Mouse (Mus musculus): ENCODE data around the gene Ctnnb1. TPM values are rescaled to one million over a fixed set of nuclear protein-coding genes. Genes with fewer than 3 reads are reported as not detected.

The Ctnnb1 gene
- polyA plus RNA-seq, 1 experiment from 2014 or later, result 317 TPM

DNA sequence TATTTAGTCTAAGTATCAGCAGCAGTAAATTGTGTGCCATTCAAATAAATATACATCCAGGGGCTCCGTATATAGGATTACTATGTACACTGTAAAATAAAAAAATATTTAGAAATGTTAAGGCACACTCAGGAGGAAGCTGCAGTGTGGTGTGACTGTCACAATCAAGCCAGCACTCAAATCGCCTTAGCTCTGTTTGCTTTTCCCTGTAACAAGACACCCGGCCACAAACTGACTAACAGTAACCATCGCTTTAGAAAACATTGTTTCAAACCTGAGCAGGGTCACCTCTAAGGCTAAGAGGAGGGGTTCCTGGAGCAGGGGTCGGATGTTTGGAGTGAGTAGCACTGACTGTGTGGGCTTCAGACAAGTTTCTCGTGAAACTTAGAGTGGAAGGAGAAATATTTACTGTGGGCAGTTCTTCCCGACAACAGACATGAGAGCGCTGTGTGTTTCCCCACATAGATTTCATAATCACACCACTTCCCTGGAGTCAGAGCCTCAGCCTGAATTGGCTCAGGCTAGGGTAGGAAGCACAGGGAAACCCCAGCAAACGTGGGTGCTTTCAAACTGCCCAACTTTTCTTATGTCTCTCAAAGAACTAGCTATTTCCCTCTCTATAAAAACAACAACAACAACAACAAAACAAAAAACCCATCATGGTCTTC lies 1.9 kb upstream of the Ctnnb1 start:
- H3K36me3 ChIP-seq, result no peaks in the 10 kb centered on the region
- H3K9ac ChIP-seq, result no peak overlapping the region
- ATAC-seq (ENCODE audit: extremely low read depth, insufficient number of reproducible peaks, low FRiP score, low TSS enrichment), result no peak
- no peak overlapping the region for H3K4me3 ChIP-seq
- no peak overlapping the region for H3K27ac ChIP-seq (replicated peaks)
- H3K9me3 ChIP-seq, result no peaks in the 10 kb centered on the region
- WGBS, result 24% methylated on average over 9 of the region's 9 CpGs
- no peaks in the 10 kb centered on the region for H3K27me3 ChIP-seq (replicated peaks)
- H3K4me1 ChIP-seq, result peaks cover 7% of the 10 kb centered on the region; the same call in 1 of the 2 replicates
- H3K4me2 ChIP-seq, result no peak overlapping the region

DNA sequence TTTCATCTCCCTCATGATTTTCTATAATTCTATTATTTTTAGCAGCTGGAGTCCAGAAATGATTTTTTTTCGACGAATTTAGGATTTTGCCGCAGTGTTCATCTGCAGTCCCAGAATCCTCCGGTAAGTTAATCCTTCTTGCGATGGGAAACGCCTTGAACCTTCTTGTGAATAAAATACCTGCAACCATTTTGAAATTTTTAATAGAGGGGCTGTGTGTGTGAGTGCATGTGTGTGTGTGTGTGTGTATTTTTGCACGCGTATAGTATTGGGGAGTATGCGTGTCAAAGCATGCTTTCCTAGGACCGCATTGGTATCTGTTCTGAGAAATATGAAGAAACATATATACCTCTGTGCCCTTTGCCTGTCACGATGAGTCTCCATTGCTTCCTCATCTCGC lies 1.0 kb downstream of the Ctnnb1 start:
- no peaks in the 10 kb centered on the region for H3K27me3 ChIP-seq (replicated peaks)
- H3K4me1 ChIP-seq, result peaks cover 13% of the 10 kb centered on the region
- H3K9me3 ChIP-seq, result no peaks in the 10 kb centered on the region
- ATAC-seq (ENCODE audit: extremely low read depth, insufficient number of reproducible peaks, low FRiP score, low TSS enrichment), result no peak
- no peak overlapping the region for H3K9ac ChIP-seq
- no peak overlapping the region for H3K4me2 ChIP-seq
- no peaks in the 10 kb centered on the region for H3K36me3 ChIP-seq
- no peak overlapping the region for H3K27ac ChIP-seq (replicated peaks)
- H3K4me3 ChIP-seq, result no peak overlapping the region
- WGBS, result 92% methylated on average over 12 of the region's 12 CpGs

DNA sequence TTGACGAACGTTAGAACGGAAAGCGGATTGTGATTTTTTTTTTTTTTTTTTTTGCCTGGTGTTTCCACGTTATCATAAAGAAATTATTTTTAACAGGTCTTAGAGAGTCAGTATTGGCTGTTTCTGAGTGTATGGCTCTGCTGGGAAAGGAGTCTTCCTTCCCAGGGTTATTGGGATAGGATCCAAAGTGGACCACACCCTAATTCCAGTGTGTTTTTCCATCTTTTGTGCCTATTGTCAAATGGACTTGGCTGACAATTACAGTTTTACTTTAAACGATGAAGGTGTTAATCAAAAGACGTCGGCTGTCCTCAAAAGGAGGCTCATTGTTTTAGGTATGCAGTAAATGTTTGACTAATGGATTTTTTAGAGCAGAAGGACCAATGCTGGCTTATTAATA lies 1.8 kb downstream of the Ctnnb1 start:
- no peak overlapping the region for H3K9ac ChIP-seq
- 54% methylated on average over 8 of the region's 8 CpGs for WGBS
- no peak overlapping the region for H3K4me2 ChIP-seq
- H3K9me3 ChIP-seq, result no peaks in the 10 kb centered on the region
- no peak overlapping the region for H3K27ac ChIP-seq (replicated peaks)
- no peak overlapping the region for H3K4me3 ChIP-seq
- no peaks in the 10 kb centered on the region for H3K36me3 ChIP-seq
- no peak for ATAC-seq (ENCODE audit: extremely low read depth, insufficient number of reproducible peaks, low FRiP score, low TSS enrichment)
- H3K4me1 ChIP-seq, result peaks cover 21% of the 10 kb centered on the region
- H3K27me3 ChIP-seq (replicated peaks), result no peaks in the 10 kb centered on the region

DNA sequence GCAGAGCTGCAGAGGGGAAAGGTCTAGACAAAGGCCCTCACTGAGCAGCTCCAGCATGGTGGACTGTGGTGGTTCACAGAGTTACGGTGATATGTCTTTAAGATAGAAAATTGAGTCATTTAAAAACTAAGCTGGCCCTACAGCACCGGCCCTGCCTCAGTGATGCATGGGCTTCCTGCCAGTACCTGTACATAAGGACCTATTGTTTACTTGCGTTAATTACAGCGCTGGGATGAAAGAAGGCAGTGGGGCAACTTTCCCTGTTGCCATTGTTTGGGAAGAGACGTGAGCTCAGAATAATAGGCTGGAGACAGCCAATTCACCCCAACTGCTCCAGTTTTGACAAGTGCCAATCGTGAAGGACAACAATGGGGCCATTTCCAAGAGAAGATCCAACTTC lies 3.4 kb downstream of the Ctnnb1 start:
- no peak overlapping the region for H3K4me2 ChIP-seq
- 71% methylated on average over 6 of the region's 6 CpGs for WGBS
- peaks cover 33% of the 10 kb centered on the region for H3K4me1 ChIP-seq
- H3K9ac ChIP-seq, result no peak overlapping the region
- H3K9me3 ChIP-seq, result no peaks in the 10 kb centered on the region
- 0 out of 2 replicates have a peak, but pooled peaks cover under 1% of the 10 kb centered on the region for H3K36me3 ChIP-seq
- peak overlapping the region; percentile 53 for H3K27ac ChIP-seq (replicated peaks)
- no peaks in the 10 kb centered on the region for H3K27me3 ChIP-seq (replicated peaks)
- H3K4me3 ChIP-seq, result no peak overlapping the region
- no peak for ATAC-seq (ENCODE audit: extremely low read depth, insufficient number of reproducible peaks, low FRiP score, low TSS enrichment)

DNA sequence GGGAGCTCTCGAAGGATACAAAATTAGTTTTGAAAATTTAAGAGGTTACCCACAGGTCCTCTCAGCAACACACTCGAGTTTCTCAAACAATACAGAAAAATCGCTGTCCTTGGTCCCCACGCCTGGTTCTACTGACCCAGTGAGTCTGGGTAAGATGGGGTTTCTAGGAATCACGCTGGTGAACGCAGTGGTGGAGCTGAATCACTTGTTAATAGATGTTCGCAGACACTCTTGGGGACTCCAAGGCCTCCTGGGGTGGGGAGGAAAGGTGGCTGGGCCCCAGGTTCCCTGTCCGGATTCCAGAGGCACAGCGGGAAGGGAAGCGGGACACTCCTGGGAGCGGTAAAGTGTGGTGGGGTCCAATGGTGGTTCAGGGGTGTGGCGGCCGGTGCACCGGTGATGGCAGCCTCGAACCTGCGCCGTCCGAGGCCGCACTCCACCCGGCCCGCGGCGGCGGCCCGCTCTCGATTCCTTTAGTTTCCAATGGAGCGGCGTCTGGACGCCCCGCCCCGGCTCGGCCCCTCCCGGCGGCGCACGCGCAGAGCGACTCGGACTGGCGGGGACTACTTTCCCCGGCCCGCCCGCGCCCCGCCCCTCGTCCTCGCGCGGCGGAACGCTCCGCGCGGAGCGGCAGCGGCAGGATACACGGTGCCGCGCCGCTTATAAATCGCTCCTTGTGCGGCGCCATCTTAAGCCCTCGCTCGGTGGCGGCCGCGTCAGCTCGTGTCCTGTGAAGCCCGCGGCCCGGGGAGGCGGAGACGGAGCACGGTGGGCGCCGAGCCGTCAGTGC lies 4.0 kb downstream of the Ctnnb1 start:
- H3K4me2 ChIP-seq, result peak overlapping the region; percentile 98
- WGBS, result 5% methylated on average over 78 of the region's 78 CpGs
- H3K4me3 ChIP-seq, result peak overlapping the region; percentile 98
- H3K9ac ChIP-seq, result peak overlapping the region; percentile 99
- no peaks in the 10 kb centered on the region for H3K27me3 ChIP-seq (replicated peaks)
- H3K4me1 ChIP-seq, result peaks cover 39% of the 10 kb centered on the region
- peak; percentile 81 for ATAC-seq (ENCODE audit: extremely low read depth, insufficient number of reproducible peaks, low FRiP score, low TSS enrichment)
- no peaks in the 10 kb centered on the region for H3K9me3 ChIP-seq
- H3K27ac ChIP-seq (replicated peaks), result peak overlapping the region; percentile 95
- peaks cover 5% of the 10 kb centered on the region for H3K36me3 ChIP-seq

DNA sequence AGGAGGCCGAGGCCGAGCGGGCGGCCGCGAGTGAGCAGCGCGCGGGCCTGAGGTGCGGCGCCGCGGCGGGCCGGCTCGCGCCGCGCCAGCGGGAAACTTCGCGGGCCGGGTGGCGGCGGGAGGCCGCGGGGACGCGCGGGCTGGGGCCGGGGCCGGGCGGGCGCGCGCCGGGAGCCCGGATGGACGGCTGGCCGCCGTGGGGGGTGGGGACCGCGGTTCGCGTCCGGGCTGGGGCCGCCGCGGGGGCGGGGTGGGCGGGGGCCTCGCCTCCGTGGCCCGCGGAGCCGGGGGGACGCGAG lies 4.5 kb downstream of the Ctnnb1 start:
- 2% methylated on average over 10 of the region's 58 CpGs for WGBS
- no peaks in the 10 kb centered on the region for H3K27me3 ChIP-seq (replicated peaks)
- peaks cover 10% of the 10 kb centered on the region for H3K36me3 ChIP-seq
- peak overlapping the region; percentile 99 for H3K9ac ChIP-seq
- H3K27ac ChIP-seq (replicated peaks), result peak overlapping the region; percentile 95
- H3K4me1 ChIP-seq, result peaks cover 44% of the 10 kb centered on the region
- H3K4me3 ChIP-seq, result peak overlapping the region; percentile 98
- H3K4me2 ChIP-seq, result peak overlapping the region; percentile 98
- ATAC-seq (ENCODE audit: extremely low read depth, insufficient number of reproducible peaks, low FRiP score, low TSS enrichment), result peak; percentile 55
- H3K9me3 ChIP-seq, result no peaks in the 10 kb centered on the region

DNA sequence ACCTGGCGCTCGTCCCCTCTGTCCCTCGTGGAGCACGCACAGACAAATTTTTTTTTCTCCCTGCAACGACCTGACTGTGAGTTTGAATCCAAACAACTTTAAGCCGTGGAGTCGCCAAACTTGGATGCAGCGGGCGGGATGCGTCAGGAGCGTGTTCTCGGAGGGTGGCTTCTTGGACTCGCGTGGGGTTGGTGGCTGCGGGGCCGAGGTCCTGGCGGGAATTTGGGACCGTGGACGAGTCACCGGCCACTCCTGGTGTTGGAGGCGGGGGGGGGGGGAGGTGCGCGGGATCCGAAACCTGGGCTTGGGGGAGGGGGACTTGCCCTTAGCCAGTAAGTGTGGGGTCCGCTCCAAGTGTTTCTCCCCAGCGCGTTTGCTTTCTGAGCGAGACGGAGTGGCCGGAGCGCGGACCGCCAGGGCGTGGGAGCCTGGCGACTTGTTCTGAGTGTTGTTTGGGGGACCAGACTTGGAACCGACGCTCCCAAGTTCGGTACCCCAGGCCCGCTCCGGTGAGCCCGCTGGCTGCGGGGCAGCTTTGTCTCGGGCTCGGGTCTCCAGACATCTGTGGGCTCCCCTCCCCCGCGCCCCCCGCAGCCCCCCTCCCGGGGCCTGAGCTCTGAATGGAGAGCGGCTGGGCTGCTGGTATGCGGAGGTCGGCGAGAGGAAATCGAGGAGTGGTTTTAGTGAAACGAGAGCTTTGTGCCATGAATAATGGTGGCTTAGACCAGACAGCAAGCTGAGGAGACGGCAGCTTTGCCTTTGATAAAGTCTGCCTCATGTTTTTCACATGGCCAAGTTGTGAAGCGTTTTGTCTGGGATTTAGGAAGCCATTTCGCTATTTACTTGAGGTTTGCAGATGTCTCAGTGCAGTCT lies 5.1 kb downstream of the Ctnnb1 start:
- peaks cover 10% of the 10 kb centered on the region for H3K36me3 ChIP-seq
- peak overlapping the region; percentile 98 for H3K4me2 ChIP-seq
- under 1% methylated on average over 57 of the region's 57 CpGs for WGBS
- H3K27me3 ChIP-seq (replicated peaks), result no peaks in the 10 kb centered on the region
- no peaks in the 10 kb centered on the region for H3K9me3 ChIP-seq
- peak overlapping the region; percentile 98 for H3K4me3 ChIP-seq
- peak overlapping the region; percentile 95 for H3K27ac ChIP-seq (replicated peaks)
- peaks cover 50% of the 10 kb centered on the region for H3K4me1 ChIP-seq
- ATAC-seq (ENCODE audit: extremely low read depth, insufficient number of reproducible peaks, low FRiP score, low TSS enrichment), result peak; percentile 11; the same call in 1 of the 2 replicates
- H3K9ac ChIP-seq, result peak overlapping the region; percentile 99

DNA sequence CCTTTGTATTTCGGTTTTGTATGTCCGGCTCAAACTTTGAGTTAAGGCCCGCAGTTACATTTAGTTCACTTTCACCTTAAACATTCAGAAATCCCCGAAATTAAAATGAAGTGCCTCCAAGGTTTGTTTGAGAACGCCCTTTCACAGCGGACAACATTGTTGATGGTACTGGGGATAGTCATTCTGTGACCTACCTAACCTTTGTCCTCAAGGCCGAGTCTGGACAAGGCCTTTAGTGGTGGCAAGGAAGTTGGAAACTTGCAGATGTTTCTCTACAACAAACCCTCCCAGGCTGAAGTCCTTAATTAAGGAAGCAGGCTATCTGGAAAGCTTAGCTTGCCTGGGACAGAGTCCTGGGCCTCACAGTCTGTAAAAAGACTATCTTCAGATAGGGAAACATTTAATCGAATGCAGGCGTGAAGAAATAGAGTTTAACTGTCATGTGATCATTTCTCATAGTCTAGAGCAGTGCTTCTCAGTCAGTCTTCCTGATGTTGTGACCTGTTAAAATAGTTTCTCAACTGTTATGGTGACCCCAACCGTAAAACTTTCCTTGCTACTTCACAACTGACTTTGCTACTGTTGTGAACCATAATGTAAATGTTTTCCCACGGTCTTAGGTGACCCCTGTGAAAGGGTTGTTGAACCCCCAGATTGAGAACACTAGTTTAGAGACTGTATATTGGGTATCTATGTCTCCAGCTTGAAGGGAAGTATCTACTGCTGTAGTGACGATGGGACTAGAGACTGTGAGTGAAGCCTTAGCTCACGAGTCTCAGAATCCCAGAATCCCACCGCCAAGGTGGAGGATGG lies 6.0 kb downstream of the Ctnnb1 start:
- Histone ChIP-seq H3K27me3 (replicated peaks) (no peaks in the 10 kb centered on the region), H3K9ac (peak overlapping the region; percentile 99), H3K4me3 (peak overlapping the region; percentile 98), H3K4me1 (peaks cover 59% of the 10 kb centered on the region), H3K4me2 (peak overlapping the region; percentile 98), H3K36me3 (peaks cover 14% of the 10 kb centered on the region), H3K9me3 (no peaks in the 10 kb centered on the region), H3K27ac (replicated peaks) (peak overlapping the region; percentile 95)
- WGBS, result 7% methylated on average over 14 of the region's 14 CpGs
- ATAC-seq (ENCODE audit: extremely low read depth, insufficient number of reproducible peaks, low FRiP score, low TSS enrichment), result no peak

DNA sequence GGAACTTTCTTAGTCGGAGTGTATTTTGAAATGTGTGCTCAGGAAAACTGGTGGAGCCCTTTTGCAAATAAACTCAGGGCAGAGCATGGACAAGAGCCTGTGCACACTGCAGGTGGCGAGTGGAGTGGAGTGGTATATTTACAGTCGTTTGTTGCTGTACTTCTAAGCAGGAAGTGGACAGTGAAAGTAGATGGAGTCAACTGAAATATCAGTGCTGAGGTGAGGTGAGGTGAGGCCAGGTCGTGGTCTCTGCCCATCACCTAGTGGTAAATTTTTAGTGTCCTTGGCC lies 6.6 kb downstream of the Ctnnb1 start:
- H3K4me1 ChIP-seq, result peaks cover 62% of the 10 kb centered on the region
- no peak for ATAC-seq (ENCODE audit: extremely low read depth, insufficient number of reproducible peaks, low FRiP score, low TSS enrichment)

DNA sequence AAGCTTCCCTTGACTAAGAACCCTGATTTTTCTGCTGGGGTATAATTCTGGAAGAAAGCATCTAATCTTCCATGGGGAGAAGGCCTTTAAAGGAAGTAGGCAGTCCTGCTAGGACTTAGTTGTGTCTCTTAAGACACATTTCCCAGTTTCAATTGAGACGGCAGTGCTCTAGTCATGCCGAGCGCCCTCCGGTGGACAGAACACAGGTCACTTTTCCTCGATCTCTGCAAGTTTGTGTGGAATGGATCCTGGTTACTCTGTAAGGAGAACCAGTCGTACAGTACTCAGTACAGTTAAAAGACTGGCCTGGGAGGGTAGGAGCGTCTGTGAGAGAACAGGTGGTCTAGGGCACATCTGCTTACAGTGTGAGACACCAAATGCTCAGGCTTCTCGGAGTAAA lies 7.3 kb downstream of the Ctnnb1 start:
- 23% methylated on average over 8 of the region's 8 CpGs for WGBS
- H3K27me3 ChIP-seq (replicated peaks), result no peaks in the 10 kb centered on the region
- H3K36me3 ChIP-seq, result peaks cover 27% of the 10 kb centered on the region
- peaks cover 69% of the 10 kb centered on the region for H3K4me1 ChIP-seq
- H3K4me2 ChIP-seq, result peak overlapping the region; percentile 98
- H3K27ac ChIP-seq (replicated peaks), result no peak overlapping the region; the same call in 1 of the 2 replicates
- no peak for ATAC-seq (ENCODE audit: extremely low read depth, insufficient number of reproducible peaks, low FRiP score, low TSS enrichment)
- H3K4me3 ChIP-seq, result peak overlapping the region; percentile 98
- H3K9ac ChIP-seq, result peak overlapping the region; percentile 99
- no peaks in the 10 kb centered on the region for H3K9me3 ChIP-seq

More for the DNA sequence above, 6.6 kb downstream of the Ctnnb1 start:
- H3K4me2 ChIP-seq, result peak overlapping the region; percentile 98
- WGBS, result 10% methylated on average over 4 of the region's 4 CpGs
- no peaks in the 10 kb centered on the region for H3K9me3 ChIP-seq
- H3K27ac ChIP-seq (replicated peaks), result peak overlapping the region; percentile 95
- H3K36me3 ChIP-seq, result peaks cover 20% of the 10 kb centered on the region
- peak overlapping the region; percentile 99 for H3K9ac ChIP-seq
- H3K4me3 ChIP-seq, result peak overlapping the region; percentile 98
- H3K27me3 ChIP-seq (replicated peaks), result no peaks in the 10 kb centered on the region

DNA sequence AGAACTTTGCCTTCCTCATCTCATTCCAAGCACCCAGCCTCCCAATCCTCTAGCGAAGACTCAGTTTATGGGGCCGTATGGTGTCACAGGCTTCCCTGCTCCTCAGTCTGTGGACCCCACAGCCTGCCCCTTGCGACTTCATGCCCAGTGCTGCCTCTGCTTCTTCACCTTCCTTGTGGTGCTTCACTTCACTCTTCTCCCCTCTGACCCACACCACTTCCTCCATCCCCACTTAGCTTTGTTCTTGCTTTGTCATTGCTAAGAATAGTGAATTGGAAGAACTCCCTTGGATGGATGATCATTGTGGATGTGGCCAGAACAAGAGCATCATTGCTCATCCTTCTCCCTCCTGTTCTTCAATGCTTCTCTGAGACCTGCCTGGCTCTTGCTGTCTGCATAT lies 11.8 kb downstream of the Ctnnb1 start:
- H3K27ac ChIP-seq (replicated peaks), result no peak overlapping the region
- 90% methylated on average over 3 of the region's 3 CpGs for WGBS
- H3K9me3 ChIP-seq, result no peaks in the 10 kb centered on the region
- H3K4me1 ChIP-seq, result peaks cover 99% of the 10 kb centered on the region
- H3K9ac ChIP-seq, result no peak overlapping the region
- H3K27me3 ChIP-seq (replicated peaks), result no peaks in the 10 kb centered on the region
- H3K4me3 ChIP-seq, result no peak overlapping the region
- ATAC-seq (ENCODE audit: extremely low read depth, insufficient number of reproducible peaks, low FRiP score, low TSS enrichment), result no peak
- no peak overlapping the region for H3K4me2 ChIP-seq
- H3K36me3 ChIP-seq, result peaks cover 50% of the 10 kb centered on the region

Data from heart, embryonic 13.5 days (tissue).